Mouse (Mus musculus) olfactory bulb, adult 2 months (tissue): ENCODE measurements around the gene Ccdc92. TPM values are rescaled to one million over a fixed set of nuclear protein-coding genes. Genes with fewer than 3 reads are reported as not detected.

Source experiments
- H3K27ac ChIP-seq: fragments of 200-500 bp; 2 replicates; pipeline ENCODE4 v1.5.1; 2012; ENCODE audit warnings: low read depth, low read length; ENCODE audit not compliant: insufficient read depth
- H3K4me1 ChIP-seq: fragments of 200-500 bp; 2 replicates; pipeline ENCODE4 v1.6.1; 2012; ENCODE audit warnings: low read length; ENCODE audit not compliant: control insufficient read depth, insufficient read depth
- H3K4me3 ChIP-seq: fragments of 200-500 bp; 2 replicates; pipeline ENCODE4 v1.5.1; 2012; ENCODE audit warnings: mild to moderate bottlenecking, low read depth, low read length, moderate library complexity; ENCODE audit not compliant: insufficient read depth
- CTCF ChIP-seq: fragments of 200-500 bp; IDR thresholded peaks from 2 replicates; pipeline ENCODE4 v1.5.1; 2012; ENCODE audit warnings: low read depth, mild to moderate bottlenecking, low read length, moderate library complexity; ENCODE audit not compliant: insufficient read depth
- POLR2A ChIP-seq: fragments of 200-500 bp; IDR thresholded peaks from 2 replicates; pipeline ENCODE4 v1.6.1; 2012; ENCODE audit warnings: mild to moderate bottlenecking, low read depth, low read length, moderate library complexity; ENCODE audit not compliant: insufficient read depth
- WGBS: fragments of 180-500 bp; shearing (Covaris S2); methylation state at CpG from one replicate; pipeline ENCODE4 v1.1.7; 2018; 5-methylcytosine and 5-hydroxymethylcytosine counted together
- polyA plus RNA-seq: library from polyadenylated mRNA; stranded (reverse); fragments of >200 nt; gene quantifications from 2 replicates; pipeline ENCODE4 v1.2.4, GENCODE M21; 2012; ENCODE audit warnings: low replicate concordance; ENCODE audit not compliant: missing spikeins, insufficient read depth, insufficient read length

Ccdc92 gene
- polyA plus RNA-seq, 1 experiment: not detected

- no peak for TF ChIP-seq POLR2A
- peaks cover 15% of the 10 kb centered on the region for H3K4me1 ChIP-seq
- WGBS: 37% methylated on average over 1 of the region's 1 CpGs
- no peak overlapping the region for H3K4me3 ChIP-seq
- no peak overlapping the region for H3K27ac ChIP-seq
Observed at GRCm38 (mm10) chr5:124847014-124847413, 15.2 kb downstream of the Ccdc92 start.

DNA sequence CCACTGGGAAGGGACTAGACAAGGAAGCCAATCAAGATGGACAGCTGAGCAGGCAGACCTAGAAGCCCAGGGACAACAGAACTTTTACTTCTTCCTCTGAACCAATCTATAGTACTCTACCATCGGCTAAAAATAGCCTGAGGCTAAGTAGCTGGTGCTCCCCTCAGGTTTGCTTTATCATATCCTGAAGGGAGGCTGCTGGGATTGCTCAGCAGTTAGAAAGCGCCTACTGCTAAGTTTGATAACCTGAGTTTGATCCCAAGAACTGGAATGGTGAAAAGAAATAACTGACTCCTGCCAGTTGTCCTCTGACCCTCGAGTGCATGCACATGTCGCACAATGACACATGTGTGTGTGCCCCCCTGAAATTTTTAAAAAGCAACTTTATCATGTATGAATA is 17.3 kb downstream of the Ccdc92 start:
- H3K4me1 ChIP-seq: peaks cover 20% of the 10 kb centered on the region
- no peak overlapping the region for H3K27ac ChIP-seq
- no peak overlapping the region for H3K4me3 ChIP-seq
- TF ChIP-seq CTCF (no peak), POLR2A (no peak)
- WGBS: 73% methylated on average over 4 of the region's 4 CpGs

DNA sequence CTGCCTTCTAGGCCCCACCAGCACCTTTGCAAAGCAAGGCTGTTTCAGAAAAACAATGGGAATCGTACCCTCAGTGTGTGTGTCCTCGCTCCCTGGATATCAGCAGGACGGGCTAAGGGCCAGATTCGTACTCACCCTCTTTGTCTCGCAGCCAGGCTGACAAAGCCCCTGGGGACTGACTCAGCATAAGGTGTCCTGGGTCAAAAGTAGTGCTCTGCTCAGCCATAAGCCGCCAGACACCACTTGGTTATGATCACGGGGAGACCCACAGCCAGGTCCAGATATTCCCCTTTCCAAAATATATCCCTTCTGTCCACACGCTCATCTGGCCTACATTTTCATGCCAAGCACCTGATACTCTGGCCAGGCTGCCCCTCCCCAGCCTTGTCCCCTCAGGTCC is 18.8 kb downstream of the Ccdc92 start:
- TF ChIP-seq CTCF (no peak), POLR2A (no peak)
- H3K4me3 ChIP-seq: no peak overlapping the region
- peaks cover 20% of the 10 kb centered on the region for H3K4me1 ChIP-seq
- WGBS: 79% methylated on average over 8 of the region's 8 CpGs
- no peak overlapping the region for H3K27ac ChIP-seq

- TF ChIP-seq POLR2A (no peak), CTCF (no peak)
- H3K27ac ChIP-seq: no peak overlapping the region
- peaks cover 18% of the 10 kb centered on the region for H3K4me1 ChIP-seq
- no peak overlapping the region for H3K4me3 ChIP-seq
- 48% methylated on average over 2 of the region's 2 CpGs for WGBS
Observed at GRCm38 (mm10) chr5:124840669-124841068, 21.6 kb downstream of the Ccdc92 start.

DNA sequence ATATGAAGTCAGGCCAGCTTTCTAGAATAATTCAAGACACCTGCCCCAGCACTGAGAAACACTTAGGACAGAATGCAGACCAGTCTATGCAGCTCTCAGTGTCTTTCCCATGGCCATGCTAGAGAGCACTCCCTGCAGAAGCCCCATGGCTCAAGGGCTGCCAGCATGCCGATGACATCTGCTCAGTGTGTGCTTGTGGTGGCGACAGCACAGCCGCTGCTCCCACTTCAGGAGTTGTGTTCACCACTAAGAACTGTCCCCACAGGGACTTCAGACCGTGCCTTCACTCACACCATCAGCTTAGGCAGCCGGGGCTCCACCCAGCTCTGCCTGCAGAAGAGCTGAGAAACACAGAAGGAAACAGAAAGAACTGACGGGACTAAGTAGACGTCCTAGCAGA is 22.0 kb downstream of the Ccdc92 start:
- Histone ChIP-seq H3K4me1 (peaks cover 18% of the 10 kb centered on the region), H3K27ac (no peak overlapping the region), H3K4me3 (no peak overlapping the region)
- WGBS: 28% methylated on average over 7 of the region's 7 CpGs
- TF ChIP-seq CTCF (no peak), POLR2A (no peak)

DNA sequence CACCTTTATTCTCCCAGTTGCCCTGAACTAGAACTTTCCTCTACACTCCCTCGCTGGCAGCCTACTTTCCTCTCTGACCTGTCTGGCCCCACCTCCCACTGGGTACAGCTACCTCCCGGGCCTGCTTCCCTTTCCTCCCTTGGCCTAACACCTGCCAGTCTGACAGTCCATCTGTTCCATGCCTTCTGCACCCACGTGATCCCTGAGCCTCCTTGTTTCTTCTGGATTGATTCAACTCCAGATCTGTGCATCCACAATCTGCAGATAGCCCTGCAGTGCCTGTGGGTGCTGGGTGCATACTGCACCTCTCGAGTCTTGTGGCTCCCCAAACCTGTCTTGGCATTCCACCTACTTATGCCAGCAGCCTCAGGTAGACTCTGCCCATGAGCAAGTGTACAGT is 25.6 kb downstream of the Ccdc92 start:
- Histone ChIP-seq H3K4me3 (no peak overlapping the region), H3K4me1 (peaks cover 10% of the 10 kb centered on the region; the same call in 1 of the 2 replicates), H3K27ac (no peak overlapping the region)
- WGBS: 71% methylated on average over 4 of the region's 4 CpGs
- no peak for TF ChIP-seq CTCF
- no peak for TF ChIP-seq POLR2A

DNA sequence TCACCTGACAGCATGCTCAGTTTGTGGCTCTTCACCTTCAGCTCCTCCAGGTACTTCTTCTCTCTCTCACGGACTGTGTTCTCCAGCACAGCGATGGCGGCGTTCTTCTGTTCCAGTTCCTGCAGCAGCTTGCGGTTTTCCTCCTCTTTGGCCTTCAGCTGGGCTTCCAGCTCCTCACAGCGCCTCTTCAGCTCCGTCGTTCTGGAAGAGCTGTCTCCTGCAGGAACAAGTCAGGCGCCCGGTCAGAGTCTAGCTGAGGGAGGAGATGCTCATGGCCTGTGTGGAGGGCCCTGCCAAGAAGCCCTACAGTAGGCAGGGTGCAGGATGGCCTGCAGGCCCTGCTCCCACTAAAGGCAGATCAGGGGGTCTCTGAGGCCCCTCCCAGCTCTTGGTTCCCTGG is 26.1 kb downstream of the Ccdc92 start:
- Histone ChIP-seq H3K4me3 (no peak overlapping the region), H3K27ac (no peak overlapping the region), H3K4me1 (peaks cover 9% of the 10 kb centered on the region; the same call in 1 of the 2 replicates)
- no peak for TF ChIP-seq POLR2A
- no peak for TF ChIP-seq CTCF
- WGBS: 91% methylated on average over 10 of the region's 10 CpGs

GRCm38 (mm10) chr5:124835218-124835617 is 27.0 kb downstream of the Ccdc92 start:
- WGBS: 89% methylated on average over 15 of the region's 15 CpGs
- no peak for TF ChIP-seq POLR2A
- H3K4me1 ChIP-seq: peaks cover 1% of the 10 kb centered on the region; the same call in 1 of the 2 replicates
- no peak overlapping the region for H3K4me3 ChIP-seq
- H3K27ac ChIP-seq: no peak overlapping the region

DNA sequence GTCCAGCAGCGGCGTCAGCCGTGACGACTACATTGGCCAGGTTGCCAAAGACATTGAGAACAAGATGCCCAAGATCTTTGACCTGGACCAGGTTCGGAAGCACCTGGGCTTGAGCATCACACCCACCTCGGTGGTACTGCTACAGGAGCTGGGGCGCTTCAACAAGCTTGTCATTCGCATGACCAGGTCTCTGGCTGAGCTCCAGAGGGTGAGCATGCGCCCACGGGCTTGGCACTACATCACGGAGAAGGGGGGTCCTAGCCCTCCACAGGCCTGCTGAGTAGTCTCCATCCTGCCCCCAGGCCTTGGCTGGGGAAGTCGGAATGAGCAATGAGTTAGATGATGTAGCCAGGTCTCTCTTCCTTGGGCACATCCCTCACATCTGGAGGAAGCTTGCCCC is 31.9 kb downstream of the Ccdc92 start:
- no peak overlapping the region for H3K4me3 ChIP-seq
- no peak overlapping the region for H3K27ac ChIP-seq
- 79% methylated on average over 12 of the region's 12 CpGs for WGBS
- no peaks in the 10 kb centered on the region for H3K4me1 ChIP-seq
- TF ChIP-seq CTCF (no peak), POLR2A (no peak)
